Mouse (Mus musculus): ENCODE results near the gene Luc7l2. TPM values are rescaled to one million over a fixed set of nuclear protein-coding genes. Genes with fewer than 3 reads are reported as not detected.

The Luc7l2 gene
- polyA plus RNA-seq (2015; fragmentation: Illumina TruSeq; extraction: RNeasy Lipid Tissue Mini Kit (QIAGEN cat#74804); ENCODE audit: insufficient read depth, low read depth, low replicate concordance), result 87.4 TPM

GRCm38 (mm10) chr6:38551062-38551988 lies at the start of gene Luc7l2:
Gene Luc7l2, plus strand, starts transcription at chr6:38551334.

GRCm38 (mm10) chr6:38533428-38534405 lies 17.4 kb upstream of the Luc7l2 start, which contains the start of gene Fmc1:
Gene Fmc1, plus strand, starts transcription at chr6:38533502.

GRCm38 (mm10) chr6:38636852-38637618 lies 85.9 kb downstream of the Luc7l2 start, which contains the start of gene Klrg2:
Gene Klrg2, minus strand, starts transcription at chr6:38637242.

Other genes starting within 250 kb of the Luc7l2 start
- gene Zc3hav1, start 196.7 kb upstream of the Luc7l2 start, polyA plus RNA-seq (2015; fragmentation: Illumina TruSeq; extraction: RNeasy Lipid Tissue Mini Kit (QIAGEN cat#74804); ENCODE audit: insufficient read depth, low read depth, low replicate concordance), result 6.6 TPM
- gene Ttc26, start 169.9 kb upstream of the Luc7l2 start, polyA plus RNA-seq (2015; fragmentation: Illumina TruSeq; extraction: RNeasy Lipid Tissue Mini Kit (QIAGEN cat#74804); ENCODE audit: insufficient read depth, low read depth, low replicate concordance), result 1.6 TPM
- 6.9 TPM for gene Ubn2, start 117.4 kb upstream of the Luc7l2 start, polyA plus RNA-seq (2015; fragmentation: Illumina TruSeq; extraction: RNeasy Lipid Tissue Mini Kit (QIAGEN cat#74804); ENCODE audit: insufficient read depth, low read depth, low replicate concordance)
- gene Fmc1, start 17.8 kb upstream of the Luc7l2 start, polyA plus RNA-seq (2015; fragmentation: Illumina TruSeq; extraction: RNeasy Lipid Tissue Mini Kit (QIAGEN cat#74804); ENCODE audit: insufficient read depth, low read depth, low replicate concordance), result 30.0 TPM
- gene Klrg2, start 85.9 kb downstream of the Luc7l2 start, polyA plus RNA-seq (2015; fragmentation: Illumina TruSeq; extraction: RNeasy Lipid Tissue Mini Kit (QIAGEN cat#74804); ENCODE audit: insufficient read depth, low read depth, low replicate concordance), result 0.28 TPM
- gene Clec2l, start 111.7 kb downstream of the Luc7l2 start, polyA plus RNA-seq (2015; fragmentation: Illumina TruSeq; extraction: RNeasy Lipid Tissue Mini Kit (QIAGEN cat#74804); ENCODE audit: insufficient read depth, low read depth, low replicate concordance), result not detected